Mouse (Mus musculus) lung, adult 2 months (tissue): Measurements from ENCODE around the gene Ttc39a. TPM values are rescaled to one million over a fixed set of nuclear protein-coding genes. Genes with fewer than 3 reads are reported as not detected.

Source experiments
- DNase-seq: peaks from one replicate; pipeline ENCODE4 v3.0.0; 2022
- H3K4me1 ChIP-seq: fragments of 200-500 bp; 2 replicates; pipeline ENCODE4 v1.6.1; 2011; ENCODE audit warnings: low read length; ENCODE audit not compliant: control insufficient read depth, insufficient read depth
- H3K4me3 ChIP-seq: fragments of 200-500 bp; replicated peaks from 2 replicates; pipeline ENCODE3; 2011; ENCODE audit warnings: low read depth, mild to moderate bottlenecking, control low read depth, low read length; ENCODE audit errors: extremely low read depth
- CTCF ChIP-seq: fragments of 200-500 bp; IDR thresholded peaks from 2 replicates; pipeline ENCODE4 v1.5.1; 2011; ENCODE audit warnings: mild to moderate bottlenecking, low read length, control low read depth; ENCODE audit not compliant: insufficient read depth
- POLR2A ChIP-seq: fragments of 200-500 bp; IDR thresholded peaks from 2 replicates; pipeline ENCODE4 v1.6.1; 2011; ENCODE audit warnings: low read depth, mild to moderate bottlenecking, control low read depth, low read length, borderline replicate concordance; ENCODE audit errors: extremely low read depth
- whole genome bisulfite sequencing: fragments of 180-500 bp; shearing (Covaris S2); methylation state at CpG from one replicate; pipeline ENCODE4 v1.1.7; 2018; 5-methylcytosine and 5-hydroxymethylcytosine counted together
- polyA plus RNA-seq: library from polyadenylated mRNA; depleted of rRNA; stranded (reverse); fragments of >200 nt; gene quantifications from 2 replicates; pipeline ENCODE4 v1.2.3, GENCODE M21; 2012

Gene Ttc39a
- polyA plus RNA-seq, 1 experiment: 16.4 TPM

- Histone ChIP-seq H3K4me3 (no peak overlapping the region), H3K4me1 (peaks cover 4% of the 10 kb centered on the region)
- 79% methylated on average over 2 of the region's 2 CpGs for WGBS
- no peak for DNase-seq
- TF ChIP-seq POLR2A (no peak), CTCF (no peak)
These were observed 38.5 kb downstream of the Ttc39a start for GRCm38 (mm10) chr4:109444951-109445350.

- Histone ChIP-seq H3K4me1 (peaks cover 4% of the 10 kb centered on the region), H3K4me3 (no peak overlapping the region)
- TF ChIP-seq CTCF: no peak
- no peak for TF ChIP-seq POLR2A
- no peak for DNase-seq
- 48% methylated on average over 2 of the region's 2 CpGs for WGBS
These were observed 39.0 kb downstream of the Ttc39a start for GRCm38 (mm10) chr4:109445397-109445796.

GRCm38 (mm10) chr4:109445956-109446355 is 39.5 kb downstream of the Ttc39a start:
- no peak for TF ChIP-seq CTCF
- TF ChIP-seq POLR2A: no peak
- no peak for DNase-seq
- Histone ChIP-seq H3K4me1 (peaks cover 4% of the 10 kb centered on the region), H3K4me3 (no peak overlapping the region)
- 89% methylated on average over 1 of the region's 1 CpGs for WGBS

- WGBS: 95% methylated on average over 2 of the region's 2 CpGs
- no peak for DNase-seq
- TF ChIP-seq CTCF (no peak), POLR2A (no peak)
- Histone ChIP-seq H3K4me1 (peaks cover 4% of the 10 kb centered on the region), H3K4me3 (no peak overlapping the region)
These were observed 42.1 kb downstream of the Ttc39a start for GRCm38 (mm10) chr4:109448531-109448930.

- 56% methylated on average over 6 of the region's 6 CpGs for WGBS
- H3K4me3 ChIP-seq: no peak overlapping the region
- H3K4me1 ChIP-seq: peaks cover 6% of the 10 kb centered on the region
- no peak for DNase-seq
- TF ChIP-seq CTCF (no peak), POLR2A (no peak)
These were observed 50.4 kb downstream of the Ttc39a start for GRCm38 (mm10) chr4:109456821-109457220.

GRCm38 (mm10) chr4:109460421-109461179 is 54.2 kb downstream of the Ttc39a start:
- TF ChIP-seq POLR2A (no peak), CTCF (no peak)
- Histone ChIP-seq H3K4me3 (no peak overlapping the region), H3K4me1 (peaks cover 6% of the 10 kb centered on the region)
- 40% methylated on average over 3 of the region's 3 CpGs for WGBS
- no peak for DNase-seq

- DNase-seq: no peak
- TF ChIP-seq POLR2A: no peak
- no peak for TF ChIP-seq CTCF
- Histone ChIP-seq H3K4me1 (peaks cover 3% of the 10 kb centered on the region; the same call in 1 of the 2 replicates), H3K4me3 (no peak overlapping the region)
These were observed 57.5 kb downstream of the Ttc39a start for GRCm38 (mm10) chr4:109463892-109464291.

- H3K4me1 ChIP-seq: peaks cover 6% of the 10 kb centered on the region; the same call in 1 of the 2 replicates
- DNase-seq: no peak
- no peak for TF ChIP-seq POLR2A
- TF ChIP-seq CTCF: no peak
- H3K4me3 ChIP-seq: no peak overlapping the region
These were observed 61.3 kb downstream of the Ttc39a start for GRCm38 (mm10) chr4:109467687-109468086.

- DNase-seq: no peak
- Histone ChIP-seq H3K4me1 (peaks cover 16% of the 10 kb centered on the region), H3K4me3 (no peak overlapping the region)
- TF ChIP-seq POLR2A: no peak
- no peak for TF ChIP-seq CTCF
These were observed 65.2 kb downstream of the Ttc39a start for GRCm38 (mm10) chr4:109471606-109472005.

GRCm38 (mm10) chr4:109472566-109472965 is 66.1 kb downstream of the Ttc39a start:
- Histone ChIP-seq H3K4me1 (peaks cover 16% of the 10 kb centered on the region), H3K4me3 (no peak overlapping the region)
- no peak for TF ChIP-seq POLR2A
- TF ChIP-seq CTCF: no peak
- no peak for DNase-seq
- WGBS: 85% methylated on average over 3 of the region's 3 CpGs
